8 mouse cellular contexts compared by ENCODE assay signal in genomic region chr10:96033356-96033984, GRCm38 (mm10).
A peak's percentile ranks its signal among the peaks of the same experiment; 100 is the strongest.
DNase-seq lines count a peak whose midpoint lies in the region.

No protein-coding gene starts in this region.

- peak; percentile 35 to 51 for DNase-seq in frontal cortex, postnatal 36 days (ENCODE audit: low spot score in 2 of 2)
- no peak for DNase-seq in frontal cortex, postnatal 25 days (ENCODE audit: low spot score in 2 of 2)
- DNase-seq in MN1 (ENCODE audit: low spot score): peak; percentile 61
- peak; percentile 71 to 78 for DNase-seq in cerebellum, postnatal 10 days
- peak; percentile 22 to 53 for DNase-seq in heart, postnatal 14 days
- DNase-seq in layer of hippocampus, adult 18-20 months (ENCODE audit: low spot score in 2 of 2): peak; percentile 21 to 66
- peak; percentile 51 for DNase-seq in lung, postnatal 25 days (ENCODE audit: low spot score)
- peak; percentile 56 to 58 for DNase-seq in right cerebral cortex, postnatal 10 days (ENCODE audit: low spot score in 2 of 2)

- intact Hi-C loops in heart, postnatal 14 days (cut with DNase I): loop anchor here (2.0 to 5.0 kb wide), 3 partner anchors 135 to 546 kb away; no protein-coding TSS in a partner anchor

Comparison
In these comparisons a context has a peak if more than half of its experiments do, and no peak if none do; other contexts are left out.
1. DNase-seq: peak in frontal cortex, postnatal 36 days (2 of 2), MN1 (single experiment), cerebellum, postnatal 10 days (2 of 2), heart, postnatal 14 days (2 of 2), layer of hippocampus, adult 18-20 months (2 of 2), lung, postnatal 25 days (single experiment) and right cerebral cortex, postnatal 10 days (2 of 2); none in frontal cortex, postnatal 25 days (0 of 2).